Mouse (Mus musculus) erythroblast, embryonic 14.5 days (primary cell): Measurements from ENCODE around the gene Pigv.

Experiments
- GATA1 ChIP-seq: IDR thresholded peaks from 2 replicates; pipeline ENCODE4 v1.6.1; 2012; ENCODE audit warnings: low read length, inconsistent platforms, mixed read lengths
- TAL1 ChIP-seq: IDR thresholded peaks from 3 replicates; pipeline ENCODE4 v1.6.1; 2012; ENCODE audit warnings: low read length, inconsistent platforms, mixed read lengths

DNA sequence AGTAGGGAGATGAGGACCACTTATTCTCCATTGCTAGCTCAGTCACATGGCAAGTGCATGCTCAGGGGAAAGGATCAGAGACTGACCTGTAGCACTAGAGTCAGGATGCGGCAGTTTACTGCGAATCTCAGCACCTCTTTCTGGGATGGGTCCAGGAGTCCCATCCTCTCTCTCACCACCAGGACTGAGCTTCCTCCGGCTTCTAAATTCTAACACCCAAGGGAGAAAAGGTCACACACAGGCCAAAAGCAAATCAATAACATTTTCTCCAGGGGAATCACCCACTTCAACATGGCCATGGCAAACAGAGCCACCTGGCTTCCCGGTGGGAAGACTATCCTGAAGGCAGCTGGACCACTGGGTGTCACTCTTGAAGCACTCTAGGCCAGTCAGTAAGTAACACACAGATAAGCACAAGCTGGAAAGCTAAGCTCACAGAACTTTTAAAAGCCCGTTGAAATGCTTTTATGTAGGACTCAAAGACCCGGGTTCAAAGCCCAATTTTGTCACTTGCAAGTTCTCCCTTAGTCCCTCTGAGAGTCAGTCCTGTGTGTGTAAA, 2.7 kb downstream of the Pigv start:
- TF ChIP-seq GATA1 (no peak), TAL1 (no peak)
